Mouse (Mus musculus): ENCODE data around the gene Fgf11.

DNA sequence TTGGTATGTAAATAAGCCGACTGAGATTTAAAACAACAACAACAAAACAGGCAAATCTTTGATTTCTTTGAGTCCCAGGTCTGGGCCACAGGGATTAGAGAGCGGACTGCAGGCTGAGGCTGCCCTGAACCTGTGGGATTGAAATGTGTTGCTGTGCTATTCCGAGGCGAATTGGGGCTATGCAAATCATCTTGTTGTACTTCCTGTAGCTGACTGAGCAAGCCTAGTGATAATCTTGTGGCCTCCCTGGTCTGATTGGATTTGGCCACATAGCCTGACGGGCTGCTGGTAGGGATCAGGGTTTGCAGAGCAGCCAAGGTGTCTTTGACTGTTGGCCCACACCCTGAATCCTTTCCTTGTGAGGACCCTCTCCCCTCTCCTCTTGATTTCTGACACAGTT, 26.7 kb downstream of the Fgf11 start:
- TF ChIP-seq POLR2A (IDR thresholded peaks at IDR 0.05; ENCODE audit: low read depth, low read length) (no peak; the same call in 1 of the 2 replicates), CTCF (IDR thresholded peaks at IDR 0.05; ENCODE audit: extremely low read depth, insufficient read depth, insufficient read length, insufficient replicate concordance) (no peak)

Data from spleen, adult 2 months (tissue).